Mouse (Mus musculus) gastrocnemius, postnatal 36 days (tissue): ENCODE results near the gene Lmx1a. TPM values are rescaled to one million over a fixed set of nuclear protein-coding genes. Genes with fewer than 3 reads are reported as not detected.

Experiments
- DNase-seq, 2 experiments: peaks; one replicate each; pipeline ENCODE4 v3.0.0; 2022
- intact Hi-C: fragments of 180-260 bp; cut with DNase I; formaldehyde crosslinking; loops from one replicate; pipeline ENCODE4 v1.15.1; 2025
- total RNA-seq, 2 experiments: library from RNA; stranded (reverse); gene quantifications; 2 replicates each; pipeline ENCODE4 v1.2.3; 2021

The Lmx1a gene
- total RNA-seq, 2 experiments from 2014 or later = 0.25 to 0.28 TPM

DNA sequence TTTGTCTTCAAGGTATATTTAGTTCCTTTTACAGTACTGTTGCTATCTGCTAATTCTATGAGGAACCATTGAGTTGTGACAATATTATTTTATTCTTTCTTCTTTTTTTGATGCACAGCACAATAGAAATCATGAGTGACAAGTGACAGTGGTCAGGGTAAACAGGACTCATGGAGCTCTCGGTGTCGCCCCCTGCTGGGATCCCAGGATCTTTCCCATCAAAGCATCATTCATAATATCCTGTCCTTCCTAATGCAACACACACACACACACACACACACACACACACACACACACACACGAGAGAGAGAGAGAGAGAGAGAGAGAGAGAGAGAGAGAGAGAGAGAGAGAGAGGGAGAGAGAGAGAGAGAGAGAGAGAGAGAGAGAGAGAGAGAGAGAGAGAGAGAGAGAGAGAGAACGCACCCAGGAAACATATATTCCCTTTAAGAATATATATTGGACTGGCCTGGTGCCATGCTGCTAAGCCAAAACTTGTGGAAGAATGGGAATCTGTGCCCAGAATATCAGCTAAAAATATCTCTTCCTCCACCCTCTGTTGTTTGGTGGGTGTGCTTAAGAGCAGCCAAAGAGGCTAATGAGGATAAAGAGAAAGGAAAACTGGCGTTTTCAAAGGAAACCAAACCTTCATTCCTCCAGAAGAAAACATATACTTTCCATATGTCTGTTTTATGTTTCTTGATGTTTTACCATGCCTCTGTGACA lies 90.9 kb downstream of the Lmx1a start:
- intact Hi-C loops = no loop called here
- no peak for DNase-seq

DNA sequence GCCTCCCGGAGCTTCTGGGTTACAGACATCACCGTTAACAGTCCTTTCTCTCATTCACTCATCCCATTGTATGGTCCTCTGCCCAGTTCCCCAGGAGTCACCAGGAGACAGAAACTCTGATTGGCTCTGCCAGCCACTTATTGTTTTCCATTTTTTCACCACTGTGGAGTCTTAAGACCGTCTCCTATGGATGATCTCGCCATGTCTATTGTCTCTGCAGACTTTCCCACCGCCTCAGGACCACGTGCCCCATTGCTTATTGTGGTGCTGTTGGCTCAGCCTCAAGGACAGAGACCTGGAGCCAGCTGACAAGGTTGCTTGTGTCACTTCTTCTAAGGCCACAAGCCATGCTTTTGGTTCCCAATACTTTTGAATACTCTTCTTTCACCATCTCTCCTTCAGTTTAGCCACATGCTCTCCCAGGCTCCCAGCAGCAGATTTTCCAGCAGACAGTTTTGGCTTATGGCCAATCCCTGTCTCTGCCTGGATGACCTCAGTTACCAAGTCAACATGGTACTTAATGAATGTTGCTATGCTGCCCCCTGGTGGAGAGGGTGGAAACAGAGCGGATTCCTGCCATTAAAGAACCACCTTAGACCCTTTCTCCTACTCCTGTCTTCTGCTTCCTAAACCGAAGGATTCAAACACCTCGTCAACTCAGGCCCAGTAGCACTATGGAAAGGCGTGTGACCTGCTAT lies 92.9 kb downstream of the Lmx1a start:
- intact Hi-C loops = no loop called here

DNA sequence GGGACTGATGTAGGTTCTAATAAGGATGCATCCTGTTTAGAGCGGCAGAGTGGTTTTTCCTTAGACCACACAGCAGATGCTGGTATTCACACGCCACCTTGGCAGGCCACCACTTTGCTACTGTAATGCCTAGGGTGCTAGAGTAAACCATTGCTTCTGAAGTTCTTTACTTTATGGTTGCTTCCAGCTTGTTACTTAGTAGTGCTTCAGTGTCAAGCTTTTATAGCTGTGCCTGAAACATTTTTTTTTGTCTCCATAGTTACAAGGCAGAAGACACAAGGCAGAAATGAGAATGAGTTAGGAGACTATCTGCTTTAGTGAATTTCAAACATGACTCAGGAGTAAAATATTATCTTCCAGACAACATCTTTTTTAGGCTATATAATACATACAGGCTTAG lies 95.0 kb downstream of the Lmx1a start:
- intact Hi-C loops = no loop called here
- no peak for DNase-seq

More for the DNA sequence above, 92.9 kb downstream of the Lmx1a start:
- peak; percentile 53 to 68 for DNase-seq

DNA sequence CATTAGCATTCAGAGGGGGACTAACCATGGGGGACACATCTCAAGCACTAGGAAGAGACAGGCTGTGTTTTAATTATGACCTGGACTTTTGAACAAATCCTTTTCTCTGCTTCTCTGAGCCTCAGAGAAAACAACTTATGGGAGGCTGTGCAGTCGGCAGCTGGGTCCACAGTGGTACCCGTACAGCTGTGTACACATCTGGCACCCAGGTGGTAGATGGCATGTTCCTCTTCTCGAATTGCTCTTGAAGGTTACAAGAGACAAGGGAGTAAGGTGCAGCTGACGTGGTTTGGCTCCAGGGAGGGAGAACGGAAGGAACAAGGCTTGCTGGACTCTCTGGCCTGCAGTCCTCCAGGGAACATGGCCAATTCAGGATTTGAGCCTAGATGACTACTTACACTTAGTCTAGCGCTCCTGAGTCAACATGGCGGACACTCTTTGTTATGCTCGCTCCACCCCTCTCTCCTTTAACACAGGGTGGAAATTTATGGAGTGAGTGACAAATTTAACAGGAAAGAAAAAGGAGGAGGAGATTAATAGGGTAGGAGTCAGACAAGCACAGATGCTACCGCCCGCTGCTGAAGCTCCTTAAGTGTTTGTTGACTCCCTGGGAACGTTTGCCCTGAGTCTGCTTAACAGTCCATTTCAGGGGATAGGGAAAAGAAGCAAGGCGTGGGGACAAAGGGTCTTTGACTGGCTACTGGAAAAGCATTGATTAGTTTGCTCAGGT lies 99.8 kb downstream of the Lmx1a start:
- intact Hi-C loops = no loop called here
- no peak for DNase-seq

DNA sequence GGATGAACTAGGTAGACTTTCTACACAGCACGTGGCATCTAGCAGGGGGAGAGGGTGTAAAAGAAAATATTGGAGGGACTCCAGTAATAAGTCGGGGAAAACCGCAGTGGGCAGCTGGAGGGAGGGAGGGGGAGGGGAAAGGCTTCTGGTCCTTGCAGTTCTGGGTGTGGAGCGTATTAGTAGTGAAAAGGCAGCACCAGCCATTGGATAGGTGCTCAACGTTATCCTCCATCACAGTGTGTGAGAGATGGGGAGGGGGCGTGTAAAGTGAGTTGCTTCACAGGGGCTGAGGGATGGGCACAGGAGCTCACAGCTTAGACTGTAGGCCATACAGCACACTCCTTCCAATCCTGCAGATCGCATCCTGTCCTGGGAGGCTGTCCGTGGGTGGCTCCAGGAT lies 100.4 kb downstream of the Lmx1a start:
- intact Hi-C loops = no loop called here
- DNase-seq = no peak

DNA sequence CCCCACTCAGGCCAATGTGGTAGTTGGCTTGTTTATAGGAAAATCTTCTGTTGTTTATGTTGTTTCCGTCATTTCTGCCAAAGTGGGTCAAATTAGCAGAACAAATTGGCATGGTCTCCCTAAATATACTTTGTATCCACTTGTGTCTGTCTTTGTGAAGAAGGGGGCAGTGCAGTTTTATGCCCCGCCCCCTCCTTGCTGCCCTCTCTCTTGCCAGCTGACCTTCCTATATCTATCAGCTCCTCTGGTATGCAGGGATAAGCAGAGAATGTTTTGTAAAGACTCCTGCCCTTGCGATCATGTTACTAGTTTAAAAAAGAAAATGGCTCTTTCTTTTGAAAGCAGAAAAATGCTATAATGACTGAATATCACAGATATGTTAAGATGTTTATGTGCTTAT lies 101.7 kb downstream of the Lmx1a start:
- intact Hi-C loops = no loop called here
- no peak for DNase-seq

DNA sequence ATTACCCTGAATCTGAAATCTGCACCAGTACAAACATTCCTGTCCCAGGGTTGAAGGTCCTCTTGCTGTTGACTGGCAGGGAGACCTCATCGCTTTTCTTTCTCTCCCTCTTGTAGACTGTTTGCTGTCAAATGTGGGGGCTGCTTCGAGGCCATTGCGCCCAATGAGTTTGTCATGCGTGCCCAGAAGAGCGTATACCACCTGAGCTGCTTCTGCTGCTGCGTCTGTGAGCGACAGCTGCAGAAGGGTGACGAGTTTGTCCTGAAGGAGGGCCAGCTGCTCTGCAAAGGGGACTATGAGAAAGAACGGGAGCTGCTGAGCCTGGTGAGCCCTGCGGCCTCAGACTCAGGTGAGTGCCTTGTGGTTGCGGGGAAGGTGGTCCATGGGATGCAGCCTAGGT lies 102.2 kb downstream of the Lmx1a start:
- intact Hi-C loops = no loop called here
- DNase-seq = no peak

DNA sequence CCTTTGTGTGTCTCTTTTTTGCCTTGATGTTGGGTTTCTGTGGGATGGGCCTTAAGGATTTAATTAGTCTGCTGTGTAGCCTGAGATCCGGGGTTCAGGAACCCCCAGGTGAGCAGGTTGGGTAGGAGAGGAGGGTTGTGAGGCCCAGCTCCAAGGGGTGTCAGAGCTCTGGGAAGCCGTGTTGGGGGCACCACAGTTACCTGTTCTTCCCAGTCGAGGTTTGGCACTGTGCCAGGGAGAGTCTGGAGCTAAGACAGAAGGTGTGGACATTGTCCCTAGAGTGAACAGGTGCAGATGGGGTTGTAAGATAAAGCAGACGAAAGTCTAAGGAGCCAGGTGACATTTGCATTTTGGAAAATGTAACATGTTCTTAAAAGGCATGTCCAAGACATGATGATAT lies 112.9 kb downstream of the Lmx1a start:
- no peak for DNase-seq
- intact Hi-C loops = no loop called here

DNA sequence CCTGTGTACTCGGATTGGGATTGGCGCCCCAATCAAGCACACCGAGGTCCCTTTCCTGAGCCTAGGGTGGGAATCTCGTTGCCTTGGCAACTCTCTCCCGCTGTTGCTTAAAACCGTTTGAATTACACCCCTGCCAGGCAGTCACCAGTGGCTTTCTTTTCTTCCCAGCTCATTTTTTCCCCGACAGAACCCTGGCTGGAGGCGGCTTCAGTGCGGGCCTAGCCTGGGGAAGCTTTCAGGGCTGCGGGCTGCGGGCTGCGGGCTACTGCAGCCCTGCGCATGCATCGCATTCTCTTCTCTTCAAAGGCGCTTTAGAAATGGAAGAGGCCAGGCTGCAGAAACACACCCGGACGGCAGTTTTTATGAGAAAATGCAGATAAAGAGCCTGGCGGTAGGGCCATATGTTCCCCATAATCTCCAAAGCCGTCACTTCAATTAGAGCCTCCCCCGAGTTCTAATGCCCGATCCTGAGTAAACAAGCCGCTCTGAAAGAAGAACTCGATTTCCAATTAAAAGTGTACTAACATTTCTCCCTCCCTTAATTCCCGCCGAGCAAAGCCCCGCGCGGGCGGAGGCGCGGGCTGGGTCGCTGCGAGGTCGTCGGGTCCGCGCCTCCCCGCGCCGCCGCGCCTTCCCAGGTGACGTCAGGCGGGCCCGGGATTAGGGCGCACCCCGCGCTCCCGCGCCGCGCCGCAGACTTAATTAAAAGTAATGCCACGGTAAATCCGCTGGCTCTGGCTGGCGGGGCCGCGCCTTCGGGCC lies 113.7 kb downstream of the Lmx1a start:
- intact Hi-C loops = no loop called here
- DNase-seq = no peak

DNA sequence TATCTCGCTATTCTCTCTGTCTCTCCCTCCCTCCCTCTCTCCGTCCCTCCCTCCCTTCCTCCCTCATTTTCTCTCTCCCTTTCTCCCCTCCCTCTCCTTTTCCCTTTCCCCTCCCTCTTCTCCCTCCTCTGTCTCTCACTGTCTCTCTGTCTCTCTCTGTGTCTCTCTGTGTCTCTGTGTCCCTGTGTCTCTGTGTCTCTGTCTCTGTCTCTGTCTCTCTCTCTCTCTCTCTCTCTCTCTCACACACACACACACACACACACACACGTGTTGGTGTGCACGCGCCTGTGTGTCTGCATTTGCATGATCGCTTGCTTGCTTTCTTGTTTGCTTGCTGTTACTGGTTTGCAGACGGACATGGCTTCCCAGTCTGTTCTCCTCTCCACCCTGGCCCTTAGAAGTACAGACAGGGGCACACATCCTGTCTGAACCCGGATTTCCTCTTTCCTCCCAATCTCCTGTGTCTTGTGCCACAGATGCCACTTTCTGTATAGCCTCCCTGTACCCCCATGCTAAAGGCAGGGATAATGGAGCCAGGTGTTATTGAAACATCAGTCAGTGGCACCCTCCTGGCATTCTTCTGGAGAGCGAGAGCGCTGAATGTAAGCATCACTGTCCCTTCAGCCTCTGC lies 114.4 kb downstream of the Lmx1a start:
- intact Hi-C loops = no loop called here
- DNase-seq = no peak

DNA sequence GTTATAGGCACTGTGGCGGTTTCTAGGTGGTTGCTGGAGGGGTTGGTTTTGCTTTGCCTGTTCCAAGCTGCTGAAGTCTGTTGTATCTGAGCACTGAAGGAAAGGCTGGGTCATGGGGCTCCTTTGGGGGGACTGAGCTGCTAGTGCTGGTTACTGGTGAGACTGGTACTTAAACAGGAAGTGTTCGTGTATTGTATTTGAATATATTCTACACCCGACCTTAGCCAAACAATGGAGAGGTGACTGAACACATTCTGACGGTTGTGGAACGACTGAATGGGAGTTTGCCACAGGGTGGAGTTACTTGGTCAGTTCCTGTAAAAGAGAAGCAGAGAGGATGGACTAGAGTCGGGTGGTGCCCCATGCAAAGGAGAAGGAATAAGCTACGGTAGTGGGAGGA lies 115.8 kb downstream of the Lmx1a start:
- DNase-seq = no peak
- intact Hi-C loops = no loop called here

DNA sequence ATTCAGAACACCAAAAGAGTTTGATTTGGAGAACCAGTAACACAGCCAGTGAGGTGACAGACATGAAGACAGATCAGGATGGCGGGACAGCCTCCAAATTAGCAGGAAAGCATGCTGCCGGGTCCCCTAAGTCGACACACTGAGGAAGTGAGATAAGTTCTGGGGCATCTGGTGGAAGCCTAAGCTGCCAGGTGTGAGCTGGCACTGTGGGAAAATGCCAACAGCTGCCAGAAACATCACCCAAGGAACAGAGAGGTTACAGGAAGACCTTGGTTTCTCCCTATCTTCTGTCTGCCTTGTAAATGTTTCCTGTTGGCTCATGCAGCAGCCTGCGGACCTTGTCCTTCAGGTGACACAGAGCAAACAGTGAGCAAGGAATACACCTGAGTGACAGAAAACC lies 122.1 kb downstream of the Lmx1a start:
- no peak for DNase-seq
- intact Hi-C loops = no loop called here

DNA sequence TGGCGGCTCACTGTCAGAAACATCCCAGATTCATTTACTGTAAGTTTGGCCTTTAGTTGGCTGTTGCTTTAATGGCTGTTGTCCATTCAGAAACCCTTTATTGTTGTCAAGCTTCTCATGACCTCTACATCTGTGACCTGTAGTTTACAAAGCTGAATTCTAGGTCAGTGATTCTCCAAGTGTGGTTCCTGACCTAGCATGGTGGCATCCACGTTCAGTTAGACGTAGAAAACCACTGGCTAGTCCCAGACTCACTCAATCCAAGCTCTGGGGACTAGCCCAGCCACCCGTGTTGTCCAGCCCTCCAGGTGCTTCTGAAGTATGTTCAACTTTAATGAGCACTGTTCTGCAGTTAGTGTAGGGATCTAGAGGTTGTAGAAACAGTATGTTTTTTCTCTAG lies 126.1 kb downstream of the Lmx1a start:
- DNase-seq = no peak
- intact Hi-C loops = no loop called here

DNA sequence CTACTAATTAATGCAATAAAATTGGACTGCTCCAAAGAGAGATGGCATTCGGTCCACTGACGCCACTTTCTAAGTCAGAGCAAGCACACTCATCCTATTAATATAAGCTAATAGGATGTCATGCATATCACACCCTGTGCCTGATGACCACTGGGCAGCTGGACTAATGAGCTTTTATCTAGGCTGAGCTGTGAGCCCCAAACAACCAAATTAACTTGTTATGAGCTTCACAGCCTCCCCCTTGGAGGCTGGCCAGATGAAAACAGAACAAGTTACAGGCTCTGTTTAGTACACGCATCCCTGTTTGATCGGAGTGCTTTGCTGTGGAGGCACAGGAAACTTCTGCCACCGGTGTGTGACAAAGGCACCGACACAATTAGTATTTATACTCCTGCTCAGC lies 128.0 kb downstream of the Lmx1a start:
- DNase-seq = no peak
- intact Hi-C loops = no loop called here

DNA sequence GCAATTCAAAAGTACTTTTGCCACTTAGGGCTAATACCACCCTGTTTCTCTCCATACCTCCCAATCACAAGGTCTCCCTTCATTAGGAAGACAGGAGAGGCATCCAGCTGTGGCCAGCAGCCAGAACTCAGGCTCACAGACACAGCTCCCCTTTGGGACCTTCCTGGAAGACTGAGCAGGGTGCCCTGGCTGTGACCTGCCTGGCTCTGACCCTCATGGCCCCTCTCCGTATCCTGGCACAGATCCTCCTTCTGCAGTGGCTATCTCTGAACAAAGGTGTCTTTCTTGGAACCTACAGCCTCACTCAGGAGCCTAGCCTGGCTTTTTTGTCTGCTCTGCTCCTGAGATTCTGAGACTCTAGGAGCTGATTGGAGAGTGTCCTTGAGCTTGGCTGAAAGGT lies 128.6 kb downstream of the Lmx1a start:
- intact Hi-C loops = no loop called here
- no peak for DNase-seq

DNA sequence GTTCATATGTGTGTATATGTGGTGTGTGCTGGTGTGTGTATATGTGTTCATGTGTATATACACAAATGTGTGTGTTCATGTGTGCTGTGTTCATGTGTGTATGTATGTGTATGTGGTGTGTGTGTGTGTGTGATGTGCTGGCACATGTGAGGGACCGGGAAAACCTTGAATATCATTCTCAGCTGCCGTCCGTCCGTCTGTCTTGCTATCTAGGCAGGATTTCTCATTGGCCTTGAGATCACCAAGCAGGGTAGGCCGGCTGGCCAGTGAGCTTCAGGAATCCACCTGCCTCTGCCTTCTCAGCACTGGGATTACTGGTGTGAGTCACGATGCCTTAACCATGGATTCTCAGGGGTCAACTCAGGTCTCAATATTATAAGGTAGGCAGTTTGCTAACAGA lies 131.0 kb downstream of the Lmx1a start:
- intact Hi-C loops = no loop called here
- DNase-seq = no peak

DNA sequence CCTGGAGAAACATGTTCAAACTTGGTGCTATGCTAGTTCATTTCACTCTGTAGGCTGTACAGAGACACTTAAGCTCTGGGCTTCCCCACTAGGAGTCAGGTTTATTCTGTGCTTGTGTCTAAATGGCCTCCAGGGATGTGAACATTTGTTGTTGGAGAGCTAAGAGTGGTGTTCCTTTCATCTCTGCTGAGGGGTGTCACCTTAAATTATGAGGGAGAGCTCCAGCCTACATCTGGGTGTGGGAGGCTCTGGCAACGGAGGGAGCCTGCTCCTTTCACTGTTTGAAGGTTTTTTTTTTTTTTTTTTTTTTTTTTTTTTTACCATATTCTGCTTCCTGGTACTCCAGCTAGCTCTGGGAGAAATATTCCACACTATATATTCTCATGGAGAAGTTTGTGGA lies 132.1 kb downstream of the Lmx1a start:
- intact Hi-C loops = no loop called here
- DNase-seq = no peak

DNA sequence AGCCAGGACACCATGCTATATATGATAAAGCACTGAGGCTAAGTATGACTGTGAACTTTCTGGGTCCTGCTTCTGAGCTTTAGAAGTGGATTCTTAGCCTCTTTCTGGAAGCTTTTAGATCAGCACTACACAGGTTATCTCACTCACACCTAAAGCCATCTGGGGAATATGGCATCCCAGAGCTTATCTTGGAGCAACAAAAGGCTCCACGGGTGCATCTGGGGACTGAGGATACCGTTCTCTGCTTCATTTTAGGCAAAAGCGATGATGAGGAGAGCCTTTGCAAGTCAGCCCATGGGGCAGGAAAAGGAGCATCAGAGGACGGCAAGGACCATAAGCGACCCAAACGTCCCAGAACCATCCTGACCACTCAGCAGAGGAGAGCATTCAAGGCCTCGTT lies 141.3 kb downstream of the Lmx1a start:
- intact Hi-C loops = no loop called here
- no peak for DNase-seq

DNA sequence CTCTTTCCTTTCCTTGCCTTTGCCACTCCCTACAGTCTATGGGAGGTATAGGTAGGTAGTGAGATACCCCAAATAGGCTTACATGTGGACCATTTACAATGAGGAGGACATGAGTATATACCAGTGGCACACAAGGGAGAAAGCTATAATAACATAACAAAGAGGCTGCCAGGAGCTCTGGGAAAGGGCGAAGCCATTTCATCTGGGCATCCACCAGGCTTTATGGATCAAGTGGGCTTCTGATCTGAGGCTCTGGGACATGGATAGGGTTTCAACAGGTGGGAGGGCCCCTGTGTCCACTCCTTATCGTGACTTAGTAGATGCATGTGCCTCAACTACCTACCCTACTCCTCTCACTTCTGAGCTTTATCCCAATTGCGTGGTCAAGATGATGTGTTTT lies 142.6 kb downstream of the Lmx1a start:
- no peak for DNase-seq
- intact Hi-C loops = no loop called here

DNA sequence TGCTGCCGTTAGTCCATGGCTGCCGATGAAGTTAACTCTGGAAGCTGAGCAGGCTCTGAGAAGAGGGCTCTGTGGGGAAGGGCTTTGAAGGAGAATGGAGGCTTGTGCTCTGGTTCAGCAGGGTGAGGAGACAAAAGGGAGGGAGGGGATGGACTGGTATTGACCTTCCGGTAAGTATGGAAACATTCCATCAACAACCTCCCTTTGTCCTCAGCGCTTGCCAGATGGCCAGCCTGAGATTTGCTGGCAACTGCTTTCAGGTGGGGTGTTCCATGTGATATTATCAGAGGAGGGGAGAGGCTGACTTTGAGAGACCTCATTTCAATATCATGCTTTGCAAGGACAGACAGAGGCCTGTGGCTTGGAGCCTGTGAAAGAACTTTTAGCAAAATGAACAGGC lies 165.8 kb downstream of the Lmx1a start:
- intact Hi-C loops = no loop called here
- DNase-seq = no peak

DNA sequence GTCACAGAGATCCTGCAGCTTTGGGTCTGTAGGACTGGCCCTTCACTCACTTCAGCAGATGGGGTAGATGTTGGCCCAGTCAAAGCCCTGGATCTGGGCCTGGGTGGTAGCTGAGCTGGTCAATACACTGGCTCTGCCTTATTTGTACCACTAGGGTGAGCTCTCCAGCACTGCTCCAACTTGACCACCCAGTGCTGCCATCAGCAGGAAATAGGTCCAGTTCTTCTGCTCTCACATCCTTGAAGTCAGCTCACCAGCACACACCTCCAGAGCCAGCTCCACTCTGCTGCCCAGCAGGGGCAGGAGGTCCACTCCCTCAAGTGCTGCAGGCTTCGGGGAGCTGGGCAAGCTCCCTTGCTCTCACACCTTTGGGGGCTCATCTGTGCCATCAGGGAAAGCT lies 183.0 kb downstream of the Lmx1a start:
- DNase-seq = no peak
- intact Hi-C loops = no loop called here
